Mouse (Mus musculus): ENCODE results near the gene Cyp4a12b.
A peak's percentile ranks its signal among the peaks of the same experiment; 100 is the strongest.
"Not testable (repeated sequence)": the region's sequence is repeated elsewhere in the genome, so short reads cannot be mapped to it uniquely, and the experiment has no call there.

The Cyp4a12b gene

GRCm38 (mm10) chr4:115411324-115411723, at the start of gene Cyp4a12b:
TSS of gene Cyp4a12b (plus strand) at chr4:115411624.
- not testable (repeated sequence) for DNase-seq (ENCODE audit: low spot score)

- not testable (repeated sequence) for DNase-seq (ENCODE audit: low spot score)
These were observed 45.8 kb upstream of the Cyp4a12b start for GRCm38 (mm10) chr4:115365624-115366023.

GRCm38 (mm10) chr4:115368067-115368466, 43.4 kb upstream of the Cyp4a12b start:
- peak; percentile 1 for DNase-seq (ENCODE audit: low spot score)

GRCm38 (mm10) chr4:115396256-115396655, 15.2 kb upstream of the Cyp4a12b start:
- not testable (repeated sequence) for DNase-seq (ENCODE audit: low spot score)

- not testable (repeated sequence) for DNase-seq (ENCODE audit: low spot score)
These were observed 14.5 kb upstream of the Cyp4a12b start for GRCm38 (mm10) chr4:115396950-115397349.

GRCm38 (mm10) chr4:115450577-115451137, 39.2 kb downstream of the Cyp4a12b start:
- DNase-seq (ENCODE audit: low spot score), result no peak

GRCm38 (mm10) chr4:115452304-115452703, 40.9 kb downstream of the Cyp4a12b start, which contains the start of gene Cyp4a30b:
TSS of gene Cyp4a30b (plus strand) at chr4:115452604.
- DNase-seq (ENCODE audit: low spot score), result no peak

- not testable (repeated sequence) for DNase-seq (ENCODE audit: low spot score)
These were observed 62.2 kb downstream of the Cyp4a12b start for GRCm38 (mm10) chr4:115473585-115473984.

- DNase-seq (ENCODE audit: low spot score), result not testable (repeated sequence)
These were observed 64.6 kb downstream of the Cyp4a12b start for GRCm38 (mm10) chr4:115476051-115476450.

- no peak for DNase-seq (ENCODE audit: low spot score)
These were observed 69.7 kb downstream of the Cyp4a12b start for GRCm38 (mm10) chr4:115481006-115481652.
